Mouse (Mus musculus): ENCODE data around the gene Taok1. TPM values are rescaled to one million over a fixed set of nuclear protein-coding genes. Genes with fewer than 3 reads are reported as not detected.

Gene Taok1
- total RNA-seq, 2 experiments from 2014 or later, result 34.3 to 35.1 TPM

DNA sequence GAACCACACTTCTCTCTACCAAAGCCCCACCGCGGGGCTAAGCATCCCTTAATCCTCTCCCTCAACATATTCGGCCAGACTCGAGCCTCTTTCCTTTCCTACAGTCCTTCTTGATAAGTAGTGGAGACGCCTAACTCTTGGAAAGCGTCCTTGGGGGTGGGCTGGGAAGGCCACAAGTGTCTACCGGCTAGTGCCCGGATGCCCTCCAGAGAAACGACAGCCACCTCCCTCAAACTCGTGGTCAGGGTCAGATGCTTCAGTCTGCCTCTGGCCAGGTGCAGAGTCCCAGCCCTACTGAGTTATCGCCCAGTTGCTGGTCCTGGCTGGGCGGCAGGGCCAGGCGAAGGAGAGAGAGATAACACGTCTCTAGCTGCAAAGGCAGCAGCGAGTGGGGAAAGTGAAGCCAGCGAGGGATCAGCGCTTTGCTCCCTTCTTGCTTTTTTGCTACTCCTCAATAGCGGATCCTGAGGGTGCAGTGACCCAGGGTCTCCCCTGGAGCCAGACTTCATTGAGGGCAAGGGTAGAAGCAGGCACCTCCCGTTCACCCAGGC, 93.3 kb downstream of the Taok1 start:
- intact Hi-C loops (cut with DNase I; ENCODE audit: low total_unique reads), result no loop called here
- no peak for DNase-seq

GRCm38 (mm10) chr11:77513811-77514170, 93.8 kb downstream of the Taok1 start:
- intact Hi-C loops (cut with DNase I; ENCODE audit: low total_unique reads), result no loop called here
- DNase-seq, result no peak

GRCm38 (mm10) chr11:77512891-77513810, 94.5 kb downstream of the Taok1 start:
- intact Hi-C loops (cut with DNase I; ENCODE audit: low total_unique reads), result no loop called here
- DNase-seq, result peak; percentile 89

DNA sequence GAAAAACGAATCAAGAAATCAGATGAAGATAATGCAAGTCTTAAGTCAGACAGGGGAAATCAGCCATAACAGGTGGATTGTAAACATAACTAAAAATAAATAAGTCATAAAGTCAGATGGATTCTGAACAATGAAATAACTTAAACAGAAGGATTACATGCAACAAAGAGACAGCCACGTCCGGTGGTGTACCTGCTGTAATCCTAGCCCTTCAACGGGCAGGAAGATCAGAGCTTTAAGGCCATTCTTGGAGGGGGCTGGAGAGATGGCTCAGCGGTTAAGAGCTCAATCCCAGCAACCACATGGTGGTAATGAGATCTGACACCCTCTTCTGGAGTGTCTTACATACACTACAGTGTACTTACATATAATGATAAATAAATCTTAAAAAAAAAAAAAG, 96.3 kb downstream of the Taok1 start:
- no peak for DNase-seq
- intact Hi-C loops (cut with DNase I; ENCODE audit: low total_unique reads), result no loop called here

DNA sequence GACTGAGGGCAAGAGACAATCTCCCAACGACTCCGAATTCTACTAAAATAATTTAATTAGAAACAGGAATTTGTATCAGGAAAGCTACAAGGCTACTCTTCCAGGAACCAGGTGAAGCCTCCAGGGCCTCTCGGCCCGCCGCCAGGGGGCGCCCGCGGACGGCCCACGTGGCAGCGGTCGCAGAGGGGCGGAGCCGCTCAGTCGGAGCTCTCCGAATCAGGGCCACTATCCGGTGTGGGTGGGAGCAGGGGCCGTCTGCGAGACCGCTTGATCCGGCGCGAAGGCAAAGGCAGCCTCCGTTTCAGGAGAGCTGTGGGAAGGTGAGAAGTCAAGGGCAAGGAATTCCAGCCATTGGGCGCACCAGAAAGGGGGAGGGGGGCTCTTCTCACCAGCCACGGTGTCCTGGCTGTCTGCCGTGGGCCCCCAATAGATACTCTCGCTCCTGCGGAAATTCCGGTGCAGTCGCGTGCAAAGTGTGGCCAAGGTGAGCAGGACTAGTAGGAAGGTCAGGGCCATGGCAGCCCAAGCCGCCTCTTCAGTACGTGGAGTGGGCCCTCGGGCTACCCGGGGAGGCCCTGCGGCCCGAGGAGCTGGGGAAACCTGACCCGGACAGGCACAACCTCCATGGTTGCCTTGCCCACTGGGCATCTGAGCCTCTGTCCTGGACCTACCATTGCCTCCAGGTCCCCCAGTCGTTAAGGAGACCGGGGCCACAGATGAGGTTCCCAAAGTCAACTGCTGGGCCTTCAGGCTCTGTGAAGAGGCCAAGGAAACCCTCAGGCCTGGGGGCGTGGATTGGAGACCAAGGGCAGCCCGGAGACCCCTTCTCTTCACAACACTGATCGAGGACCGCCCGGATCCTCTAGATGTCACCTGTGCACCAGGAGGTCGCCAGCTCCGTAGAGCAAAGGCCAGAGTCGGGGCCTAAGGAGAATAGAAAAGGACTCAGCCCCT, 99.3 kb downstream of the Taok1 start:
- DNase-seq, result peak; percentile 87
- intact Hi-C loops (cut with DNase I; ENCODE audit: low total_unique reads), result loop anchor here (10.0 kb wide), 1 partner anchor 116 kb away; no protein-coding TSS in a partner anchor

DNA sequence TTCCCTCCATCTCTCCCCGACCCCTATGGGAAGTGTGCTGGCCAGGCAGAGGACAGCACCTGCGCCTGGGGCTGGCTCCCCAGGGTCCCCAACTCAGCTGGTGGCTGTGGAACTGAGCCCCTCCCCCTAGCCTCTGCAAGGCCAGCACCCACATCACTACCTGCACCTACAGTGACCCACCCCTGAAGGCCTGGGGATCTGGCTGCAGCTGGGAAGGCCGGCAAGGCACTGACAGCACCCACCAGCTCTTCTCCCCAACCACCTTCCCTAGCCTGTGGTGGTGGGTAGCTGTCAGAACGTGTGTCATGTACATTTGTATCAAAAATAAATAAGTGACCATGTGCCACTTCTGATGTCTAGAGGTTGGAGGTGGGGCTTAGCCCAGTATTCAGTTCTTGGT, 100.2 kb downstream of the Taok1 start:
- DNase-seq, result no peak
- intact Hi-C loops (cut with DNase I; ENCODE audit: low total_unique reads), result loop anchor here (10.0 kb wide), 1 partner anchor 117 kb away; no protein-coding TSS in a partner anchor

DNA sequence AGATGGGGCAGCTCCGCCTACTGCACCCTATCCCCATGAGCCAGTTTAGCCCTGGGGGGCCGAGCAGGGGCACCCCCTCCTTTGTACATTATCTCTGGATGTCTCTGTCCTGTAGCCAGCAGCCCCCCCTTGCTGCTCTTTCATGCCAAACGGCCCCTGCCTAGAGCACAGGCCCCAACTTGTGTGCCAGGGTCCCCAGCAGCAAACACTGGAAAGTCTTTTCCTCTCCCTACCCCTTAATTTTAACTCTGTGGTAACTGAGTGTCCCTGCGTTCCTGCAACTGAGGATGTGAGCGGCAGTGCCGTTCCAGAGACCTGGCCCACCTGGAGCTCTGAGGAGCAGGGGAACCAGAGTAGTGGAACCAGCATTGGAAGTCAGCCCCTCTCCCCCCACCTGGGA, 100.7 kb downstream of the Taok1 start:
- intact Hi-C loops (cut with DNase I; ENCODE audit: low total_unique reads), result loop anchor here (10.0 kb wide), 1 partner anchor 118 kb away; no protein-coding TSS in a partner anchor
- DNase-seq, result no peak

DNA sequence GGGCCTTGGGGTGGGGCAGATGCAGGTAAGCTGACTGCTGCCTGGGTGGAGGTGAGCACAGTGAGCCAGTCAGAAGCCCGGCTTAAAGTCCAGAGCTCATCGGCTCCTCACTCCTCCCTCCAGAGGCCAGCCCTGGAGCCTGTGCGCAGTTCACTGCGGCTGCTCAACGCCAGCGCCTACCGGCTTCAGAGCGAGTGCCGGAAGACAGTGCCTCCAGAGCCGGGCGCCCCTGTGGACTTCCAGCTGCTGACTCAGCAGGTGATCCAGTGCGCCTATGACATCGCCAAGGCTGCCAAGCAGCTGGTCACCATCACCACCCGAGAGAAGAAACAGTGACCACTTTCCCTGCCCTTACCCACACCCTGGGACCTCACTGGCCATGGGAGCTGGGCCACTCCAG, 101.3 kb downstream of the Taok1 start:
- intact Hi-C loops (cut with DNase I; ENCODE audit: low total_unique reads), result loop anchor here (10.0 kb wide), 1 partner anchor 119 kb away; no protein-coding TSS in a partner anchor
- DNase-seq, result no peak

DNA sequence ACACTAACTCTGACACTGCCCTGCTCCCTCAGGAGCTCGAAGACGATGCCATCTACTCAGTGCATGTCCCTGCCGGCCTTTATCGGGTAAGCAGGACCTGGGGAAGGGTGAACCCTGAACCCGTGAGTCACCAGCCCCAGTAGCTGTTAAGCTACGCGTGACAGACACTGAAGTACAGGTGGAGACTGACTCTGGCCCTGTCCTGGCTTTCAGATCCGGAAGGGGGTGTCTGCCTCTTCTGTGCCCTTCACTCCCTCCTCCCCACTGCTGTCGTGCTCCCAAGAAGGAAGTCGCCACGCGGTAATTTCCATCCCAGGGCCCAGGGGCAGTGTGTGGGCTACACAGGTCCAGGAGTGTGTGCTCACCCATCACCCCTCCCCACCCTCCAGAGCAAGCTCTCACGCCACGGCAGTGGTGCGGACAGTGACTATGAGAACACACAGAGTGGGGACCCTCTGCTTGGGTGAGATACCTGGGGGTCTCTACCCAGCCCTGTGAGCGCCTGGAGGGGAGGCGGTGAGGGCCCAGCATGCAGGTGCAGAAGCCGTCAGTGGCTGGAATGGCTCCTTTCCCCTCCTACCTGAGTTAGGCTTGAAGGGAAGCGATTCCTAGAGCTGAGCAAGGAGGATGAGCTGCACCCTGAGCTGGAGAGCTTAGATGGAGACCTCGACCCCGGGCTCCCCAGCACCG, 102.2 kb downstream of the Taok1 start:
- intact Hi-C loops (cut with DNase I; ENCODE audit: low total_unique reads), result loop anchor here (10.0 kb wide), 1 partner anchor 119 kb away; no protein-coding TSS in a partner anchor

GRCm38 (mm10) chr11:77504377-77504776, 103.2 kb downstream of the Taok1 start:
- no peak for DNase-seq
- intact Hi-C loops (cut with DNase I; ENCODE audit: low total_unique reads), result loop anchor here (10.0 kb wide), 1 partner anchor 120 kb away; no protein-coding TSS in a partner anchor

More for the DNA sequence above, 102.2 kb downstream of the Taok1 start:
- DNase-seq, result no peak

DNA sequence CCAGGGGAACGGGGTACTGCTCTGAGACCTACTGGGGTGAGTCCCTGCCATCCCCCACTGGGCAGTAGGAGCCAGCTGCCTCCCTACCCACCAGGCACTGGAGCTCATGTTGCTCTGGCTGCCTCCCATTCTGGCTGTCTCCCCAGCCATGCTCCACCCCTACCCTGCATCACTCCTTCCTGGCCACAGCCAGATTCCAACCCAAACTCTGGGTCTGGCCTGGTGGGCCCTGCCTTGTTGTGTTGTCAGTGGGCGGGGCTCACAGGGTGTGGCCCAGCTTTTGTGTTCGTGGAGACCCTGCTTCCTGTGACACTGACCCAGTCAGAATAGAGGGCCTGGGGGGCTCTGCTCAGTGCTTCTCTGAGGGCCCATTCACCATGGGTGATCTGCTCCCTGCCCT, 104.1 kb downstream of the Taok1 start:
- intact Hi-C loops (cut with DNase I; ENCODE audit: low total_unique reads), result loop anchor here (10.0 kb wide), 1 partner anchor 121 kb away; no protein-coding TSS in a partner anchor
- DNase-seq, result peak; percentile 72

- DNase-seq, result no peak
- intact Hi-C loops (cut with DNase I; ENCODE audit: low total_unique reads), result loop anchor here (10.0 kb wide), 1 partner anchor 122 kb away; no protein-coding TSS in a partner anchor
Observed at GRCm38 (mm10) chr11:77502481-77502880, 105.1 kb downstream of the Taok1 start.

GRCm38 (mm10) chr11:77501971-77502370, 105.6 kb downstream of the Taok1 start:
- intact Hi-C loops (cut with DNase I; ENCODE audit: low total_unique reads), result loop anchor here (10.0 kb wide), 1 partner anchor 123 kb away; no protein-coding TSS in a partner anchor
- no peak for DNase-seq

GRCm38 (mm10) chr11:77501392-77501791, 106.2 kb downstream of the Taok1 start:
- intact Hi-C loops (cut with DNase I; ENCODE audit: low total_unique reads), result loop anchor here (10.0 kb wide), 1 partner anchor 123 kb away; no protein-coding TSS in a partner anchor
- DNase-seq, result peak; percentile 77

DNA sequence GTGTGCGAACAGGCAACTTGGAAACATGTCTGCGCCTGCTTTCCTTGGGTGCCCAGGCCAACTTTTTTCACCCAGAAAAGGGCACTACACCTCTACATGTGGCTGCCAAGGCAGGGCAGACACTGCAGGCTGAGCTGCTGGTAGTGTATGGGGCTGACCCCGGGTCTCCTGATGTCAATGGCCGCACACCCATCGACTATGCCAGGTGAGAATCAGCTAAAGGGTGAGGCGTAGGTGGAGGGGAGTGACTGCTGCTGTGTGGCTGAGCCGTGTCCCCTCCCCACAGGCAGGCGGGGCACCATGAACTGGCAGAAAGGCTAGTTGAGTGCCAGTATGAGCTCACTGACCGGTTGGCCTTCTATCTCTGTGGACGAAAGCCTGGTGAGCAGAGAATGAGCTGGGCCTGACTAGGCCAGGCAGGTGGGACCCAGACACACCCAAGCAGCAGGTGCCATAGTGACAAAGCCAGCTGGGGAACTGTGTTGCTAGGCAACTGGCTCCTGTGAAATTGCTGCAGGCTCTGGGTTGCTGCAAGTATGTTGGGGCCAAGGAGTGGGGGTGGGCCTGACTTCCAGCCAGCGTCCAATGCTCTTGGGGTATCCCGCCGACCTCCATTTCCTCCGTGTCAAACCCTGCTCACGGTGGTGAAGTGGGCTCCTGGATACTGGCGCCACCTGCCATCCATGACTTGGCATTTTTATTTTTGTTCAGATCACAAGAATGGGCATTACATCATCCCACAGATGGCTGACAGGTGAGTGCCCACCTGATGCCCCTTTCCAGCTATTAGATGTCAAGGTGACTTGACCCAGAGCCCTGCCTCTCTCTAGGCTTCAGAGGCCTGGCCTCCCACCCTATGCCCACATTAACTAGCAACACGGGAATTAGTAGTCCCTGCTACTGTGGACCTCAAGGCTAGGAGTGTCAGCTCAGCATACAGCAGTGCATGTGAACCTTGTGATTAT, 107.0 kb downstream of the Taok1 start:
- DNase-seq, result no peak
- intact Hi-C loops (cut with DNase I; ENCODE audit: low total_unique reads), result loop anchor here (10.0 kb wide), 1 partner anchor 124 kb away; no protein-coding TSS in a partner anchor

- no peak for DNase-seq
- intact Hi-C loops (cut with DNase I; ENCODE audit: low total_unique reads), result no loop called here
Observed at GRCm38 (mm10) chr11:77499354-77499753, 108.3 kb downstream of the Taok1 start.

Data from gastrocnemius, postnatal 14 days (tissue).